Mouse (Mus musculus) cerebellum, adult 2 months (tissue): ENCODE measurements around the gene Pla2g4e. TPM values are rescaled to one million over a fixed set of nuclear protein-coding genes. Genes with fewer than 3 reads are reported as not detected.

Experiments used
- DNase-seq, 2 experiments: peaks; one replicate each; pipeline ENCODE4 v3.0.0; 2021
- H3K27ac ChIP-seq: fragments of 200-500 bp; 2 replicates; pipeline ENCODE4 v1.5.1; 2012; ENCODE audit warnings: low read length, control low read depth, inconsistent platforms; ENCODE audit not compliant: insufficient read depth
- H3K27me3 ChIP-seq: fragments of 200-500 bp; 2 replicates; pipeline ENCODE4 v1.6.1; 2012; ENCODE audit warnings: inconsistent platforms, mild to moderate bottlenecking, low read length, moderate library complexity; ENCODE audit not compliant: control insufficient read depth, insufficient read depth
- H3K4me1 ChIP-seq: fragments of 200-500 bp; 2 replicates; pipeline ENCODE4 v1.6.1; 2011; ENCODE audit warnings: low read length; ENCODE audit not compliant: control insufficient read depth, insufficient read depth
- H3K4me3 ChIP-seq: fragments of 200-500 bp; replicated peaks from 2 replicates; pipeline ENCODE3; 2011; ENCODE audit warnings: mild to moderate bottlenecking, low read depth, low read length, control low read depth; ENCODE audit not compliant: insufficient read depth
- CTCF ChIP-seq: fragments of 200-500 bp; IDR thresholded peaks from 2 replicates; pipeline ENCODE4 v1.5.1; 2011; ENCODE audit warnings: low read depth, mild to moderate bottlenecking, control low read depth, low read length, moderate library complexity, borderline replicate concordance; ENCODE audit not compliant: insufficient read depth
- POLR2A ChIP-seq: fragments of 200-500 bp; IDR thresholded peaks from 2 replicates; pipeline ENCODE4 v1.6.1; 2011; ENCODE audit warnings: low read length, control low read depth, borderline replicate concordance; ENCODE audit not compliant: insufficient read depth
- WGBS: fragments of 180-500 bp; shearing (Covaris S2); methylation state at CpG from one replicate; pipeline ENCODE4 v1.1.7; 2018; 5-methylcytosine and 5-hydroxymethylcytosine counted together
- polyA plus RNA-seq: library from polyadenylated mRNA; depleted of rRNA; stranded (reverse); fragments of >200 nt; gene quantifications from 2 replicates; pipeline ENCODE4 v1.2.3, GENCODE M21; 2012

The Pla2g4e gene
- polyA plus RNA-seq, 1 experiment: 9.5 TPM

- 64% methylated on average over 6 of the region's 6 CpGs for WGBS
- H3K4me3 ChIP-seq: no peak overlapping the region
- H3K4me1 ChIP-seq: no peaks in the 10 kb centered on the region
- H3K27ac ChIP-seq: no peak overlapping the region
- H3K27me3 ChIP-seq: no peaks in the 10 kb centered on the region
- TF ChIP-seq CTCF (peak; percentile 77), POLR2A (no peak)
- DNase-seq: peak in 1 of 2 experiments; percentile 34
These were observed 59.4 kb downstream of the Pla2g4e start for GRCm38 (mm10) chr2:120185527-120186276.

GRCm38 (mm10) chr2:120178936-120179335 lies 66.2 kb downstream of the Pla2g4e start:
- Histone ChIP-seq H3K27ac (no peak overlapping the region), H3K4me1 (no peaks in the 10 kb centered on the region), H3K4me3 (no peak overlapping the region), H3K27me3 (no peaks in the 10 kb centered on the region)
- TF ChIP-seq POLR2A (no peak), CTCF (no peak)
- DNase-seq: no peak

GRCm38 (mm10) chr2:120173718-120174117 lies 71.4 kb downstream of the Pla2g4e start:
- DNase-seq: peak; percentile 41 to 66
- Histone ChIP-seq H3K4me3 (no peak overlapping the region), H3K4me1 (no peaks in the 10 kb centered on the region), H3K27ac (no peak overlapping the region), H3K27me3 (no peaks in the 10 kb centered on the region)
- TF ChIP-seq CTCF (peak; percentile 89), POLR2A (no peak)
- WGBS: 21% methylated on average over 10 of the region's 10 CpGs

DNA sequence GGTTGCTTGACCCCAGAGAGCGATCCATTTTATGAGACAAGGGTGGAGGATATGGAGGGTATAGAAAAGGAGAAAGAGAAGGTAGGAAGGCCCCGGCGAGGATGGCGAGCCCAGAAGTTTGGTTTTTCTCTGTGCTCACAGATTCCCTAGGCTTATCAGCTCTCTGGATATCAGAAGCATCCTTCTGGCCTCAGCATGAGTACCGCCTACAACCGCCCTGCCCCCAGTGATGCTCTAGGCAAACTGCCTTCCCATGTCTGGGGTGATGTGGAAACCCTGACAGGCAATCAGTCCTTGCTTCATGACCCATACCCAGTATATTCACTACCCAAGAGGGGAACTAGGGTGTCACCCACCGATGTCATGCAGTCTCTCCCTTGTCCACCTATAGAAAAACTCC lies 73.8 kb downstream of the Pla2g4e start:
- Histone ChIP-seq H3K4me1 (no peaks in the 10 kb centered on the region), H3K4me3 (no peak overlapping the region), H3K27me3 (no peaks in the 10 kb centered on the region), H3K27ac (no peak overlapping the region)
- no peak for DNase-seq
- TF ChIP-seq CTCF (no peak), POLR2A (no peak)
- WGBS: 91% methylated on average over 7 of the region's 7 CpGs

- no peaks in the 10 kb centered on the region for H3K4me1 ChIP-seq
- TF ChIP-seq POLR2A: no peak
- TF ChIP-seq CTCF: no peak
- no peak overlapping the region for H3K27ac ChIP-seq
- 48% methylated on average over 1 of the region's 1 CpGs for WGBS
- no peak overlapping the region for H3K4me3 ChIP-seq
- no peak for DNase-seq
- no peaks in the 10 kb centered on the region for H3K27me3 ChIP-seq
These were observed 74.4 kb downstream of the Pla2g4e start for GRCm38 (mm10) chr2:120170726-120171125.

DNA sequence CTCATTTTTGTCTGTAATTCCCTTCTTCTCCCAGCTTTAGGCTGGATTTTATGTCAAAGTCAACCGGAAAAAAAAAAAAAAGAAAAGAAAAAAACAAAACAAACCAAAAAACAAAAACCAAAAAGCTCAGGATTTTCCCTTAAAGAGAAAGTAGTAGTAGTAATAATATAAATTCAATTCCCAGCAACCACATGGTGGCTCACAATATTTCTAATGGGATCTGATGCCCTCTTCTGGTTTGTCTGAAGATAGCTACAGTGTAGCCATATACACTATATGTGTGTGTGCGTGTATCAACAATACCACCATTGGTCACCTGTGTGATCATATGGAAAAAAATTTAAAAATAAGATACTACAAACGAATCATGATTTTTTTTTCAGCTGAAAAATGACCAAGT lies 75.8 kb downstream of the Pla2g4e start:
- no peak for DNase-seq
- TF ChIP-seq POLR2A: no peak
- no peak for TF ChIP-seq CTCF
- 89% methylated on average over 3 of the region's 3 CpGs for WGBS
- no peak overlapping the region for H3K4me3 ChIP-seq
- H3K4me1 ChIP-seq: no peaks in the 10 kb centered on the region
- no peaks in the 10 kb centered on the region for H3K27me3 ChIP-seq
- no peak overlapping the region for H3K27ac ChIP-seq

- Histone ChIP-seq H3K4me3 (no peak overlapping the region), H3K4me1 (no peaks in the 10 kb centered on the region), H3K27ac (no peak overlapping the region), H3K27me3 (no peaks in the 10 kb centered on the region)
- 87% methylated on average over 8 of the region's 8 CpGs for WGBS
- TF ChIP-seq POLR2A (no peak), CTCF (no peak)
- no peak for DNase-seq
These were observed 77.4 kb downstream of the Pla2g4e start for GRCm38 (mm10) chr2:120167763-120168162.

DNA sequence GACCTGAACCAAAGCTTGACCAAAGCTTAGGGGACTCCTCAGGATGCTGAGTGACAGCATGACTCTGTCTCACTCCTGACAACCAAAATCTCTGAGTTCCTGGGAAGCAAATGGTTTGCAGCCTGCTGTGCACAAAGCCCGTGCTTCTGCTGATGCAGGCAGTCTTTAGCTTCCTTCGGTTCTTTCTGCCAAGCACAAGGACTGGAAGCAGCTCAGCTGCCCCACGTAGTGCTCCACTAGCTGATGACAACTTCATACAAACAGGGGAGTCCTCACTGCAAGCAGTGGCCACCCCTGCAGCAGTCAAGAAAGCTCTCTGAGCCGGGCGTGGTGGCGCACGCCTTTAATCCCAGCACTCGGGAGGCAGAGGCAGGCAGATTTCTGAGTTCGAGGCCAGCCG lies 79.7 kb downstream of the Pla2g4e start:
- no peaks in the 10 kb centered on the region for H3K27me3 ChIP-seq
- whole genome bisulfite sequencing: 71% methylated on average over 10 of the region's 10 CpGs
- no peak overlapping the region for H3K4me3 ChIP-seq
- no peaks in the 10 kb centered on the region for H3K4me1 ChIP-seq
- no peak overlapping the region for H3K27ac ChIP-seq
- TF ChIP-seq CTCF (no peak), POLR2A (no peak)
- DNase-seq: no peak
